Mouse (Mus musculus) stomach, embryonic 14.5 days (tissue): ENCODE measurements at regions not wholly inside any gene's neighbourhood (a gene's known extent, or its start where the extent isn't known, plus 50 kb on each side); places are given as distances from the start of the nearest gene placed in this dataset.

Source experiments
- ATAC-seq: fragments of 200-750 bp; cut with Nextera tagmentation; 2 replicates; pipeline ENCODE4 v1.8.0; 2017; ENCODE audit warnings: low read depth, moderate TSS enrichment; ENCODE audit not compliant: insufficient number of reproducible peaks, insufficient read depth, low FRiP score
- H3K27ac ChIP-seq: fragments of 300-500 bp; sonication (generic); 2 replicates; pipeline ENCODE4 v1.5.1; 2014; ENCODE audit warnings: mild to moderate bottlenecking, low read length, moderate library complexity, mixed read lengths
- H3K27me3 ChIP-seq: fragments of 300-500 bp; sonication (generic); 2 replicates; pipeline ENCODE4 v1.6.1; 2014; ENCODE audit warnings: low read length, control low read depth, mixed read lengths; ENCODE audit not compliant: control insufficient read depth, insufficient read depth
- H3K36me3 ChIP-seq: fragments of 300-500 bp; sonication (generic); 2 replicates; pipeline ENCODE4 v1.6.1; 2014; ENCODE audit warnings: mild to moderate bottlenecking, control low read depth, low read length, moderate library complexity, mixed read lengths; ENCODE audit not compliant: control insufficient read depth, insufficient read depth
- H3K4me1 ChIP-seq: fragments of 300-500 bp; sonication (generic); 2 replicates; pipeline ENCODE4 v1.6.1; 2014; ENCODE audit warnings: low read length, control low read depth, mixed read lengths; ENCODE audit not compliant: control insufficient read depth, insufficient read depth
- H3K4me2 ChIP-seq: fragments of 300-500 bp; sonication (generic); replicated peaks from 2 replicates; pipeline ENCODE4 v1.6.1; 2014; ENCODE audit warnings: low read depth, low read length, control low read depth
- H3K4me3 ChIP-seq: fragments of 300-500 bp; sonication (generic); 2 replicates; pipeline ENCODE4 v1.5.1; 2014; ENCODE audit warnings: low read depth, low read length, control low read depth
- H3K9ac ChIP-seq: fragments of 300-500 bp; sonication (generic); replicated peaks from 2 replicates; pipeline ENCODE4 v1.6.1; 2014; ENCODE audit warnings: low read depth, mild to moderate bottlenecking, control low read depth, low read length, moderate library complexity, mixed read lengths
- H3K9me3 ChIP-seq: fragments of 300-500 bp; sonication (generic); 2 replicates; pipeline ENCODE4 v1.6.1; 2016; ENCODE audit warnings: low read depth, low read length, control low read depth; ENCODE audit not compliant: control insufficient read depth
- WGBS: fragments of 180-500 bp; shearing (Covaris S2); extraction: QIAGEN DNeasy Blood & Tissue Kit; methylation state at CpG from one replicate; pipeline ENCODE4 v1.1.7; 2014; 5-methylcytosine and 5-hydroxymethylcytosine counted together

- WGBS: 83% methylated on average over 15 of the region's 15 CpGs
These were observed 186.5 kb upstream of the Klf7 start for GRCm38 (mm10) chr1:64308560-64308959.

GRCm38 (mm10) chr1:64308088-64308487 lies 186.0 kb upstream of the Klf7 start:
- H3K27me3 ChIP-seq: no peaks in the 10 kb centered on the region
- H3K9me3 ChIP-seq: no peaks in the 10 kb centered on the region
- no peak overlapping the region for H3K9ac ChIP-seq
- peaks cover 8% of the 10 kb centered on the region for H3K4me1 ChIP-seq
- H3K27ac ChIP-seq: no peak overlapping the region
- 40% methylated on average over 10 of the region's 10 CpGs for WGBS
- no peak for ATAC-seq
- H3K4me3 ChIP-seq: no peak overlapping the region
- no peak overlapping the region for H3K4me2 ChIP-seq
- H3K36me3 ChIP-seq: no peaks in the 10 kb centered on the region

More at GRCm38 (mm10) chr1:64308560-64308959, 186.5 kb upstream of the Klf7 start:
- no peak for ATAC-seq
- H3K27ac ChIP-seq: no peak overlapping the region; the same call in 1 of the 2 replicates
- no peak overlapping the region for H3K9ac ChIP-seq
- H3K9me3 ChIP-seq: no peaks in the 10 kb centered on the region
- no peaks in the 10 kb centered on the region for H3K27me3 ChIP-seq
- H3K36me3 ChIP-seq: no peaks in the 10 kb centered on the region
- H3K4me2 ChIP-seq: no peak overlapping the region
- no peak overlapping the region for H3K4me3 ChIP-seq
- H3K4me1 ChIP-seq: peaks cover 8% of the 10 kb centered on the region

- Histone ChIP-seq H3K4me2 (no peak overlapping the region; the same call in 1 of the 2 replicates), H3K9me3 (no peaks in the 10 kb centered on the region), H3K27me3 (no peaks in the 10 kb centered on the region), H3K36me3 (no peaks in the 10 kb centered on the region), H3K27ac (peak overlapping the region; percentile 87), H3K4me3 (no peak overlapping the region), H3K9ac (no peak overlapping the region), H3K4me1 (peaks cover 8% of the 10 kb centered on the region)
- WGBS: 21% methylated on average over 13 of the region's 13 CpGs
- ATAC-seq: peak; percentile 64; the same call in 1 of the 2 replicates
These were observed 183.5 kb upstream of the Klf7 start for GRCm38 (mm10) chr1:64305427-64306213.

GRCm38 (mm10) chr1:64302833-64303358 lies 180.8 kb upstream of the Klf7 start:
- H3K9me3 ChIP-seq: no peaks in the 10 kb centered on the region
- 14% methylated on average over 10 of the region's 10 CpGs for WGBS
- H3K27ac ChIP-seq: peak overlapping the region; percentile 29; the same call in 1 of the 2 replicates
- H3K4me2 ChIP-seq: peak overlapping the region; percentile 26
- H3K9ac ChIP-seq: no peak overlapping the region
- ATAC-seq: no peak
- no peak overlapping the region for H3K4me3 ChIP-seq
- H3K27me3 ChIP-seq: no peaks in the 10 kb centered on the region
- H3K4me1 ChIP-seq: peaks cover 8% of the 10 kb centered on the region
- H3K36me3 ChIP-seq: no peaks in the 10 kb centered on the region

GRCm38 (mm10) chr1:64301530-64302061 lies 179.5 kb upstream of the Klf7 start:
- H3K9ac ChIP-seq: no peak overlapping the region
- ATAC-seq: no peak
- 37% methylated on average over 6 of the region's 6 CpGs for WGBS

GRCm38 (mm10) chr1:64300951-64301529 lies 179.0 kb upstream of the Klf7 start:
- Histone ChIP-seq H3K27me3 (no peaks in the 10 kb centered on the region), H3K27ac (no peak overlapping the region), H3K4me3 (no peak overlapping the region), H3K36me3 (no peaks in the 10 kb centered on the region), H3K4me1 (peaks cover 8% of the 10 kb centered on the region), H3K9me3 (no peaks in the 10 kb centered on the region), H3K4me2 (no peak overlapping the region), H3K9ac (no peak overlapping the region)
- ATAC-seq: no peak
- WGBS: 77% methylated on average over 8 of the region's 8 CpGs

More at GRCm38 (mm10) chr1:64301530-64302061, 179.5 kb upstream of the Klf7 start:
- Histone ChIP-seq H3K36me3 (no peaks in the 10 kb centered on the region), H3K4me3 (no peak overlapping the region), H3K4me2 (no peak overlapping the region), H3K9me3 (no peaks in the 10 kb centered on the region), H3K27ac (no peak overlapping the region), H3K27me3 (no peaks in the 10 kb centered on the region), H3K4me1 (peaks cover 8% of the 10 kb centered on the region)

GRCm38 (mm10) chr1:64298950-64299349 lies 176.9 kb upstream of the Klf7 start:
- no peaks in the 10 kb centered on the region for H3K27me3 ChIP-seq
- no peaks in the 10 kb centered on the region for H3K4me1 ChIP-seq
- H3K36me3 ChIP-seq: no peaks in the 10 kb centered on the region
- no peak overlapping the region for H3K27ac ChIP-seq
- no peak overlapping the region for H3K9ac ChIP-seq
- no peak for ATAC-seq
- H3K9me3 ChIP-seq: no peaks in the 10 kb centered on the region
- no peak overlapping the region for H3K4me3 ChIP-seq
- WGBS: 54% methylated on average over 2 of the region's 2 CpGs
- no peak overlapping the region for H3K4me2 ChIP-seq

- ATAC-seq: no peak
- H3K27me3 ChIP-seq: no peaks in the 10 kb centered on the region
- H3K27ac ChIP-seq: no peak overlapping the region
- WGBS: 88% methylated on average over 14 of the region's 14 CpGs
- no peaks in the 10 kb centered on the region for H3K36me3 ChIP-seq
- H3K4me3 ChIP-seq: no peak overlapping the region
- H3K9me3 ChIP-seq: no peaks in the 10 kb centered on the region
- H3K4me1 ChIP-seq: no peaks in the 10 kb centered on the region
- H3K4me2 ChIP-seq: no peak overlapping the region
- no peak overlapping the region for H3K9ac ChIP-seq
These were observed 176.1 kb upstream of the Klf7 start for GRCm38 (mm10) chr1:64298188-64298587.
